Mouse (Mus musculus) small intestine, adult 2 months (tissue): Measurements from ENCODE around the gene Rasa1.

Experiments
- CTCF ChIP-seq: fragments of 200-500 bp; IDR thresholded peaks from 2 replicates; pipeline ENCODE4 v1.5.1; 2012; ENCODE audit warnings: low read depth, mild to moderate bottlenecking, control low read depth, inconsistent platforms, low read length, moderate library complexity, mixed read lengths; ENCODE audit not compliant: insufficient replicate concordance, insufficient read length; ENCODE audit errors: extremely low read depth
- POLR2A ChIP-seq: fragments of 200-500 bp; IDR thresholded peaks from 2 replicates; pipeline ENCODE4 v1.6.1; 2012; ENCODE audit warnings: low read depth, mild to moderate bottlenecking, control low read depth, inconsistent platforms, low read length, moderate library complexity

DNA sequence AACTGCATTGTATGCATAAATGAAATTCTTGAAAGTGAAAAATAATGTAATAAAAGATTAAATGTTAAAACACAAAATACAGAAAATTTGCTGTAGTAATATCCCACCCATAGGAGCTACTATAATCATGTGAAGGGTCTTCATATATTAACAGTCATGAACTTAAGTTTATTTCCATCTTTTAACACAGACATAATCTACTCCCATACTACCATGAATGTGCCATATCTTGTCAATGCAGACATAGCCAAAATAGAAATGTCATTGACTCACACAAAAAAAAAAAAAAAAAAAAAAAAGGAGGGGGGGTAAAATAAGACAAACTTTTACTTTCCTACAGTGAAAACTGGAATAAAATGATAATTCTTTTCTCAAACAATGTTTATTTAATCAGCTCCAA, 6.3 kb downstream of the Rasa1 start:
- TF ChIP-seq CTCF (no peak), POLR2A (no peak)
